Mouse (Mus musculus): ENCODE measurements around the gene Lrp2.

DNA sequence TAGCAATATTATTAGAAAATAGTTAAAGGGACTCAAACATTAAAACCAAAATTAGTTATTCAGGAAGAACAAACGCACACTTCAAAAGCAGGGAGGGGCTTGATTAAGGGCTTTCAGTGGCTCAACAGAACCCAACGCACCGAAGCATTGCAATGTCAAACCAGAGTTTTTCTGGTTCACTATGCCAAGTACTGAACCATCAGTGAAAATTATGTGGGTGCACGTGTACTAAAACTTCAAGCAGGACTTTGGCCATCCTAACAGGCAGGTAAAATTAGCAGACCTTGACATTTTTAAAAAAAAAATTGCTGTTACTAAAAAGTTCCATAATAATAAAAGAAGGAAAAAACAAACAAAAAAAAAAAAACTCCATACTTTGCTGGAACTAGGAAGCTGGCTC lies 25.6 kb downstream of the Lrp2 start:
- no peak for TF ChIP-seq ZC3H11A (IDR thresholded peaks at IDR 0.05; ENCODE audit: low read depth, low read length)
- TF ChIP-seq CHD2 (IDR thresholded peaks at IDR 0.05; ENCODE audit: low read length) = no peak
- TF ChIP-seq CTCF (conservative IDR thresholded peaks at IDR 0.05 in 1 of 2, IDR thresholded peaks at IDR 0.05 in 1 of 2; ENCODE audit: low read depth in 2 of 2, low read length in 2 of 2) = no peak
- TF ChIP-seq POLR2A (IDR thresholded peaks at IDR 0.05; ENCODE audit: low read depth, low read length) = no peak
- no peak for TF ChIP-seq GABPA (IDR thresholded peaks at IDR 0.05; ENCODE audit: insufficient replicate concordance, low read depth, low read length)
- no peak for TF ChIP-seq MYC (IDR thresholded peaks at IDR 0.05; ENCODE audit: low read depth, low read length)
- no peak for TF ChIP-seq ETS1 (conservative IDR thresholded peaks at IDR 0.05; ENCODE audit: low read depth, low read length)
- TF ChIP-seq TCF12 (IDR thresholded peaks at IDR 0.05; ENCODE audit: low read depth, low read length) = no peak
- TF ChIP-seq MXI1 (IDR thresholded peaks at IDR 0.05; ENCODE audit: low read depth, low read length) = no peak
- no peak for TF ChIP-seq IRF4 (IDR thresholded peaks at IDR 0.05; ENCODE audit: low read depth, low read length)
- TF ChIP-seq E2F4 (IDR thresholded peaks at IDR 0.05; ENCODE audit: insufficient replicate concordance, low read depth, low read length) = no peak
